Mouse (Mus musculus) ES-E14 (cell line): ENCODE data around the gene Uspl1. TPM values are rescaled to one million over a fixed set of nuclear protein-coding genes. Genes with fewer than 3 reads are reported as not detected.

Source experiments
- DNase-seq: peaks from one replicate; pipeline ENCODE4 v3.0.0-alpha.2; 2013; ENCODE audit warnings: low read depth, low spot score
- H3K27ac ChIP-seq: 2 replicates; pipeline ENCODE4 v1.5.1; 2012; ENCODE audit warnings: low read depth, mild to moderate bottlenecking, low read length, moderate library complexity, mixed read lengths; ENCODE audit not compliant: poor library complexity, insufficient read depth, severe bottlenecking
- H3K36me3 ChIP-seq: 2 replicates; pipeline ENCODE4 v1.6.1; 2012; ENCODE audit warnings: mild to moderate bottlenecking, low read length, moderate library complexity, mixed read lengths; ENCODE audit not compliant: control insufficient read depth, poor library complexity, insufficient read depth, severe bottlenecking
- H3K4me1 ChIP-seq, 2 experiments: fragments of 150-350 bp in 1 of 2; sonication (generic) in 1 of 2; 2 replicates each; pipeline ENCODE4 v1.6.1; 2012; ENCODE audit warnings: low read length in 2 of 2, mild to moderate bottlenecking in 1 of 2, mixed read lengths in 1 of 2; ENCODE audit not compliant: control insufficient read depth in 2 of 2, insufficient read depth in 2 of 2, poor library complexity in 1 of 2
- H3K4me3 ChIP-seq, 2 experiments: fragments of 150-350 bp in 1 of 2; sonication (generic) in 1 of 2; 2 replicates each; pipeline ENCODE4 v1.5.1; 2012; ENCODE audit warnings: low read length in 2 of 2, low read depth in 1 of 2, mild to moderate bottlenecking in 1 of 2, mixed read lengths in 1 of 2; ENCODE audit not compliant: insufficient read depth in 1 of 2, poor library complexity in 1 of 2, severe bottlenecking in 1 of 2
- H3K9ac ChIP-seq: 2 replicates; pipeline ENCODE4 v1.6.1; 2012; ENCODE audit warnings: low read depth, mild to moderate bottlenecking, low read length, mixed read lengths; ENCODE audit not compliant: poor library complexity, insufficient read depth, severe bottlenecking
- H3K9me3 ChIP-seq: fragments of 150-350 bp; sonication (generic); 2 replicates; pipeline ENCODE4 v1.6.1; 2012; ENCODE audit warnings: low read depth, mild to moderate bottlenecking, low read length; ENCODE audit not compliant: control insufficient read depth, insufficient read depth
- CHD2 ChIP-seq: IDR thresholded peaks from 2 replicates; pipeline ENCODE4 v1.6.1; 2014; ENCODE audit warnings: mild to moderate bottlenecking, low read depth, low read length, inconsistent platforms
- HCFC1 ChIP-seq: IDR thresholded peaks from 2 replicates; pipeline ENCODE4 v1.6.1; 2012; ENCODE audit warnings: low read length, inconsistent platforms, borderline replicate concordance; ENCODE audit not compliant: insufficient read depth
- MAFK ChIP-seq: IDR thresholded peaks from 2 replicates; pipeline ENCODE4 v1.6.1; 2014; ENCODE audit warnings: mild to moderate bottlenecking, low read depth, low read length, inconsistent platforms; ENCODE audit not compliant: insufficient read depth
- ZC3H11A ChIP-seq: IDR thresholded peaks from 2 replicates; pipeline ENCODE4 v1.6.1; 2012; ENCODE audit warnings: low read depth, mild to moderate bottlenecking, inconsistent platforms, low read length, borderline replicate concordance
- ZNF384 ChIP-seq: IDR thresholded peaks from 2 replicates; pipeline ENCODE4 v1.6.1; 2012; ENCODE audit warnings: low read depth, low read length, inconsistent platforms
- in situ Hi-C, 2 experiments: fragments of 600-800 bp; cut with MboI; formaldehyde crosslinking; loops; one replicate each; pipeline ENCODE4 v1.15.1; 2025; ENCODE audit warnings: low sequenced_read_pairs in 2 of 2, inconsistent platforms in 1 of 2; ENCODE audit not compliant: unreplicated experiment in 2 of 2
- total RNA-seq: library from RNA; depleted of rRNA; stranded (reverse); fragments of 300-350 nt; gene quantifications from 2 replicates; pipeline ENCODE4 v1.2.3, GENCODE M21; 2012

The Uspl1 gene
- total RNA-seq, 1 experiment, result 108 TPM

DNA sequence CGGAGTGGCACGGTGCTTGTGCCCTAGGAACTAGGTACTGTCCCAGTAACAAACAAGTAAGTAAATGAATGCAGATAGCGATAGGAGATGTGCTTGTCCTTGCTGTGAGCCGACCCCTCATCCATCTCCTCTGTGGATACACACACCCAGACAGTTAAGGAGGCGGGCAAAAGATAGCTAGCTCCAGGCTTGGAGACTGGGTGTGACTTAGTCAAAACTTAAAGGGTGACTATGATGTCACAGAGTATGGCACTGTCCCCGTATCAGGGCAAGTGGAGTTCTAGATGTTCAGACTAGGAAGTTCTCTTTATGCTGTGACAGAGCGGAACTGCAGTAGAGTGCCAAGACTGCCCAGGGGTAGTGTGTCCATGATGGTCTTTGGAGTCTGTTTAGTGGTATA is 37.5 kb upstream of the Uspl1 start:
- DNase-seq, result no peak
- H3K4me1 ChIP-seq, result peaks cover 0 to 2% of the 10 kb centered on the region in 2 experiments; a peak in 1 of 4 replicates
- no peak overlapping the region for H3K27ac ChIP-seq
- TF ChIP-seq ZNF384 (no peak), ZC3H11A (no peak), CHD2 (no peak), MAFK (no peak), HCFC1 (no peak)
- H3K9me3 ChIP-seq, result no peaks in the 10 kb centered on the region
- H3K36me3 ChIP-seq, result no peaks in the 10 kb centered on the region
- H3K4me3 ChIP-seq, result no peak overlapping the region
- no peak overlapping the region for H3K9ac ChIP-seq
- in situ Hi-C loops, result no loop called here

DNA sequence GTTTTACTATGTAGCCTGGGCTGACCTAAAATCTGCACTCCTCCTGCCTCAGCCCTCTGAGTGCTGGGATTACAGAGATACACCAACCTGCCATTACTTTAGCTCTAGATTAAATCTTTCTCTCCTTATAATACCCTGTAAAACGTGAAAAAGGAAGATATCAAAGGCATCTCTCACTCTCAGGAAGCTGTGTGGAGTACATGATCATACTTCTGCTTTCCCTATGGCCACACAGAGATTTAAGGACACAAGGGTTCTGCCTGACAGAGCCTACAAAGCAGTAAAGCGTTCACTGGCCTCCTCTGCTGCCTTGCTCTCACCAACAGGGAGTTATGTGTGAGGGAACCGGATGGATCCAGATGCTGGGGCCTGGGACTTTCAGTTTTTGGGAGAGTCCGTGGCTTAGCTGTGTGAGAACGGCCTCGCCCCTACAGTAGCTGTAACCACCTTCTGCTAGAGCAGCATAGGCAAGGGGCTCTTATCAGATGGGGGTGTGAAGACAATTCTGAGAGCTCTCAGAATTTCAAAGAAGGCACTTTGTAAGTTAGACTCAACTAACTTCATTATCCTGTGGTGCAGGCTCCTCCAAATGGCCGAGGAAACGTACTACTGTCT is 36.7 kb upstream of the Uspl1 start:
- no peaks in the 10 kb centered on the region for H3K36me3 ChIP-seq
- H3K27ac ChIP-seq, result no peak overlapping the region
- H3K4me1 ChIP-seq, result peaks cover 0 to 2% of the 10 kb centered on the region in 2 experiments; a peak in 1 of 4 replicates
- no peak for DNase-seq
- no peak for TF ChIP-seq CHD2
- TF ChIP-seq MAFK, result no peak
- no peak for TF ChIP-seq HCFC1
- TF ChIP-seq ZNF384, result no peak
- TF ChIP-seq ZC3H11A, result no peak
- in situ Hi-C loops, result no loop called here
- H3K4me3 ChIP-seq, result no peak overlapping the region
- H3K9me3 ChIP-seq, result no peaks in the 10 kb centered on the region
- no peak overlapping the region for H3K9ac ChIP-seq

GRCm38 (mm10) chr5:149150882-149151281 is 33.3 kb upstream of the Uspl1 start:
- no peaks in the 10 kb centered on the region; a peak in 1 of 4 replicates for H3K4me1 ChIP-seq
- H3K9me3 ChIP-seq, result no peaks in the 10 kb centered on the region
- in situ Hi-C loops, result no loop called here
- no peak for TF ChIP-seq ZC3H11A
- TF ChIP-seq HCFC1, result no peak
- no peak for TF ChIP-seq ZNF384
- TF ChIP-seq CHD2, result no peak
- TF ChIP-seq MAFK, result no peak
- H3K36me3 ChIP-seq, result no peaks in the 10 kb centered on the region
- H3K4me3 ChIP-seq, result no peak overlapping the region
- H3K27ac ChIP-seq, result no peak overlapping the region
- no peak for DNase-seq
- H3K9ac ChIP-seq, result no peak overlapping the region

GRCm38 (mm10) chr5:149152063-149152773 is 31.9 kb upstream of the Uspl1 start:
- H3K9me3 ChIP-seq, result no peaks in the 10 kb centered on the region
- in situ Hi-C loops, result no loop called here
- H3K4me3 ChIP-seq, result peak overlapping the region in 1 of 2 experiments; percentile 2; a peak in 1 of 4 replicates
- H3K27ac ChIP-seq, result no peak overlapping the region
- no peak for DNase-seq
- TF ChIP-seq ZNF384 (no peak), CHD2 (no peak), MAFK (no peak), HCFC1 (no peak), ZC3H11A (no peak)
- H3K36me3 ChIP-seq, result peaks cover 2% of the 10 kb centered on the region; the same call in 1 of the 2 replicates
- H3K9ac ChIP-seq, result peak overlapping the region; percentile 14; the same call in 1 of the 2 replicates
- H3K4me1 ChIP-seq, result peaks cover 0 to 3% of the 10 kb centered on the region in 2 experiments; a peak in 1 of 4 replicates
